Mouse (Mus musculus) retina, adult 2 months (tissue): Measurements from ENCODE around the gene Clca3a2.
"Not testable (repeated sequence)": the region's sequence is repeated elsewhere in the genome, so short reads cannot be mapped to it uniquely, and the experiment has no call there.

Experiments used
- DNase-seq: peaks from one replicate; pipeline ENCODE4 v3.0.0-alpha.2; 2012; ENCODE audit warnings: low read depth, low spot score

Gene Clca3a2

DNA sequence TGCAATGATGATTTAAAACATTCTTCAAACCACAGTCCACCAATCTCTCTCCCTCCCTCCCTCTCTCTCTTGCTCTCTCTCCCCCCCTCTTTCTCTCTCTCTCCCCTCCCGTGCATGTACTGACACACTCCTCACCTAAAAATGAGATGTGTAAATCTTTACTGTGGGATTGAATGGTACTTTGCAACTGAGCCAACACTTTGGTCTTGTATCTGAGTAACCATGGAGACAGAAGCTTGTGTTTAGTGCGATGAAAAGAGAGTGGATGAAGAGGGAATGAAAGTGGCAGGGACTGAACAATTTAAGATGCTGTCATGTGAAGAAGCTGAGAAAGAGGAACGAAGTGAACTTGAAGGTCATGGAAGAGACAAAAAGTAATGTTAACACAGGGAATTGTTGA, 71.6 kb downstream of the Clca3a2 start:
- not testable (repeated sequence) for DNase-seq
